Comparison of ENCODE assay signal across 15 mouse cellular contexts in the genomic region with DNA sequence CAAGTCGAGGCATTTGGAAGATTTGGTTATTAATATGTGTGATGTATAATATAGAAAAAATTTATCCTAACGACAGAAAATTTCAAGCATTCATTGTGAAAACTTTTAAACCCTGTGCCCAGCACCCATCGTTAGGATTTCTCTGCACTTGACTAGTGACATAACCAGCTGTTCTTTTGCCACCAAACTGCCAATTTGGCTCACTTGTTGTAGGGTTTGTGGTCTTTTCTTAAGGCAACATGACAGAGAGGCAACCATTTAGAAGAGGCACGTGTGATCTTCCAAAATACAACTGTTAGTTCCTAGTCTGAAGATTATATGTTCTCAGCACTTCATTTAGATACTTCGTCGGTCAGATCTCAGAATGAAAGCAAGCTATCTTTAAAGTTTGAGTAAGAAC.
"Had no signal": no experiment of that assay in that cellular context is flagged by ENCODE, and none has a peak within 500 bp of the region (broad histone marks: within the 10 kb centered on the region; RNA-seq: fewer than 3 reads in every experiment).

No protein-coding gene starts in this region.

- H3K4me1 ChIP-seq: liver, embryonic 13.5 days; midbrain, embryonic 12.5 days; neural tube, embryonic 15.5 days had no signal

- H3K4me3 ChIP-seq: limb, embryonic 12.5 days; liver, embryonic 13.5 days; lung, embryonic 15.5 days; megakaryocyte, embryonic 14.5 days; midbrain, embryonic 12.5 days; neural tube, embryonic 15.5 days had no signal

- H3K27ac ChIP-seq: limb, embryonic 12.5 days; liver, embryonic 13.5 days; lung, embryonic 15.5 days; macrophage; midbrain, embryonic 12.5 days; neural tube, embryonic 15.5 days had no signal

- H3K4me2 ChIP-seq: limb, embryonic 12.5 days; liver, embryonic 13.5 days; lung, embryonic 15.5 days; midbrain, embryonic 12.5 days; neural tube, embryonic 15.5 days had no signal

- DNase-seq: kidney, adult 8-10 months; kidney, postnatal 36 days; layer of hippocampus, adult 9-11 months; liver; liver, embryonic 13.5 days; liver, postnatal 0 days; lung, postnatal 14 days; right cerebral cortex, adult 18-20 months; right cerebral cortex, postnatal 25 days had no signal

- ATAC-seq: liver, postnatal 0 days had no signal

- H3K9ac ChIP-seq: limb, embryonic 12.5 days; liver, embryonic 13.5 days; liver, postnatal 0 days; lung, embryonic 15.5 days; midbrain, embryonic 12.5 days; neural tube, embryonic 15.5 days had no signal

- H3K36me3 ChIP-seq: limb, embryonic 12.5 days; liver, embryonic 13.5 days; lung, embryonic 15.5 days; midbrain, embryonic 12.5 days; neural tube, embryonic 15.5 days had no signal

- H3K27me3 ChIP-seq: limb, embryonic 12.5 days; liver, embryonic 13.5 days; lung, embryonic 15.5 days; midbrain, embryonic 12.5 days; neural tube, embryonic 15.5 days had no signal

- H3K9me3 ChIP-seq: limb, embryonic 12.5 days; liver, embryonic 13.5 days; lung, embryonic 15.5 days; midbrain, embryonic 12.5 days; neural tube, embryonic 15.5 days had no signal
